Mouse (Mus musculus) midbrain, embryonic 11.5 days (tissue): ENCODE results near the gene Ttc25. TPM values are rescaled to one million over a fixed set of nuclear protein-coding genes. Genes with fewer than 3 reads are reported as not detected.

Source experiments
- ATAC-seq: fragments of 200-750 bp; cut with Nextera tagmentation; 2 replicates; pipeline ENCODE4 v1.8.0; 2017; ENCODE audit warnings: moderate TSS enrichment, moderate library complexity; ENCODE audit not compliant: low FRiP score
- DNase-seq: peaks from one replicate; pipeline ENCODE4 v3.0.0; 2015; ENCODE audit warnings: low spot score; ENCODE audit errors: missing footprints
- H3K27ac ChIP-seq: fragments of 300-500 bp; sonication (generic); 2 replicates; pipeline ENCODE4 v1.5.1; 2014; ENCODE audit warnings: low read depth, low read length
- H3K27me3 ChIP-seq: fragments of 300-500 bp; sonication (generic); 2 replicates; pipeline ENCODE4 v1.6.1; 2014; ENCODE audit warnings: mild to moderate bottlenecking, low read length, moderate library complexity, mixed read lengths; ENCODE audit not compliant: control insufficient read depth, insufficient read depth
- H3K36me3 ChIP-seq: fragments of 300-500 bp; sonication (generic); 2 replicates; pipeline ENCODE4 v1.6.1; 2014; ENCODE audit warnings: mild to moderate bottlenecking, low read length, moderate library complexity, mixed read lengths; ENCODE audit not compliant: control insufficient read depth, insufficient read depth
- H3K4me1 ChIP-seq: fragments of 300-500 bp; sonication (generic); 2 replicates; pipeline ENCODE4 v1.6.1; 2014; ENCODE audit warnings: low read length; ENCODE audit not compliant: control insufficient read depth, insufficient read depth
- H3K4me2 ChIP-seq: fragments of 300-500 bp; sonication (generic); 2 replicates; pipeline ENCODE4 v1.6.1; 2014; ENCODE audit warnings: mild to moderate bottlenecking, moderate library complexity
- H3K4me3 ChIP-seq: fragments of 300-500 bp; sonication (generic); 2 replicates; pipeline ENCODE4 v1.5.1; 2014; ENCODE audit warnings: low read depth, low read length
- H3K9ac ChIP-seq: fragments of 300-500 bp; sonication (generic); 2 replicates; pipeline ENCODE4 v1.6.1; 2014; ENCODE audit warnings: low read length
- H3K9me3 ChIP-seq: fragments of 300-500 bp; sonication (generic); 2 replicates; pipeline ENCODE4 v1.6.1; 2016; ENCODE audit warnings: low read length; ENCODE audit not compliant: control insufficient read depth
- WGBS: fragments of 180-500 bp; shearing (Covaris S2); extraction: QIAGEN DNeasy Blood & Tissue Kit; methylation state at CpG from one replicate; pipeline ENCODE4 v1.1.7; 2014; 5-methylcytosine and 5-hydroxymethylcytosine counted together
- polyA plus RNA-seq: library from polyadenylated mRNA; unstranded; fragments of >200 nt; fragmentation: Nextera tagmentation; extraction: Ambion mirVana; gene quantifications from 2 replicates; pipeline ENCODE4 v1.2.1, GENCODE M21; 2014

Gene Ttc25
- polyA plus RNA-seq, 1 experiment from 2014 or later, result 1.8 TPM

DNA sequence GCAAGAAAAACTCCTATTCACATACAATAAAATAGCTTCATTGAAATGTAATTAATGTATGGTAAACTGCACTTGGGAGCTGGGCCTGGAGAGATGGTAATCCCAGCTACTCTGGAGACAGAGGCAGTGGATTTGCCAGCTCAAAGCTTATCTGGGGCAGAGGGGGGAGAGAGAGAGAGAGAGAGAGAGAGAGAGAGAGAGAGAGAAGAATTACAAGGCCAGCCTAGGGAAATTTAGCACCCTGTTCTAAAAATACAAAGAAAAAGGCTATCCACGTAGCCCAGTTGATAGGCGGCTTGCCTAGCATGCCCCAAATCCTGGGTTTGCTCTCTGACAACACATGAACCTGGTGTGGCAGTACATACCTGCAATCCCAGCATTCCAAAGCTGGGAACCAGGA lies 3.8 kb upstream of the Ttc25 start:
- Histone ChIP-seq H3K4me3 (no peak overlapping the region), H3K4me2 (no peak overlapping the region), H3K9ac (no peak overlapping the region), H3K36me3 (no peaks in the 10 kb centered on the region), H3K9me3 (no peaks in the 10 kb centered on the region), H3K27me3 (no peaks in the 10 kb centered on the region), H3K4me1 (peaks cover 6% of the 10 kb centered on the region), H3K27ac (no peak overlapping the region)
- WGBS, result 86% methylated on average over 2 of the region's 2 CpGs
- no peak for ATAC-seq
- peak; percentile 37 for DNase-seq

DNA sequence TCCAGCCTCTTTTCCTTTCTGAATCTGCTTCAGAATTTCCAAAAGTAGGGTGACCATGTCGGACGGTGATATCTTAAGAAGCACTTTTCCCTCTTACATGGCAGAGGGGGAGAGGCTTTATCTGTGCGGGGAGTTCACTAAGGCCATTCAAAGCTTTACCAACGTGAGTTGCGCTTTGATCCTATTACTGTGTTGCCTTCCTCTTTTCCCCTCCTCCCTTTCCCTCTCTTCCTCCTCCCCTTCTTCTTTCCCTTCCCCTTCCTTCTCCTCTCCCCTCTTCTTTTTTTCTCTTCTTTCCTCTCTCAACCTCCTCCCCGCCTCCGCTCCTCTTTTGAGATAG lies 309 bp downstream of the Ttc25 start:
- peak overlapping the region; percentile 72 for H3K4me2 ChIP-seq
- peak overlapping the region; percentile 73 for H3K9ac ChIP-seq
- no peaks in the 10 kb centered on the region for H3K36me3 ChIP-seq
- peak overlapping the region; percentile 42 for H3K4me3 ChIP-seq
- peaks cover 6% of the 10 kb centered on the region for H3K4me1 ChIP-seq
- ATAC-seq, result peak; percentile 64
- H3K27me3 ChIP-seq, result no peaks in the 10 kb centered on the region
- 24% methylated on average over 7 of the region's 7 CpGs for WGBS
- no peak overlapping the region; the same call in 1 of the 2 replicates for H3K27ac ChIP-seq
- no peaks in the 10 kb centered on the region for H3K9me3 ChIP-seq
- no peak for DNase-seq

DNA sequence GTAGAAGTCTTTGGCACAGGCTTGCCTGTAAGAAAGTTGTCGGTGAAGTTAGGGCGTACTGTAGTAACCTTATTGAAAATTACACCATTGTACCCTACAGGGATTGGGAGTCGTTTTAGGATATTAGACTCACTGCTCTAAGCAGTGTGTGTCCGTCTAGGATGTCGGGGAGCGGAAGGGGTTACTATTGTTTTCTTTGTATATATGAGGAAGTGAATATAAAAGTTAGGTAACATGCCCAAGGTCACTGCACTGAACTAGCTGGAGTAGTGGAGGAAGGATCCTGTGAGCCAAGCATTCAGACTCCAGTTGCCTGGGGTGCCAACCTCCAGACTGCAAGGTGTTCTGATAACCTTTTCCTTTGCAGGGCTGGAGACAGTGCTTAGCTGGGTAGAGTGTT lies 1.5 kb downstream of the Ttc25 start:
- no peaks in the 10 kb centered on the region for H3K9me3 ChIP-seq
- DNase-seq (peak; percentile 28), ATAC-seq (no peak)
- H3K27me3 ChIP-seq, result no peaks in the 10 kb centered on the region
- no peak overlapping the region for H3K4me3 ChIP-seq
- no peak overlapping the region for H3K9ac ChIP-seq
- 87% methylated on average over 6 of the region's 6 CpGs for WGBS
- peaks cover 6% of the 10 kb centered on the region for H3K4me1 ChIP-seq
- no peaks in the 10 kb centered on the region for H3K36me3 ChIP-seq
- no peak overlapping the region for H3K4me2 ChIP-seq
- no peak overlapping the region for H3K27ac ChIP-seq

DNA sequence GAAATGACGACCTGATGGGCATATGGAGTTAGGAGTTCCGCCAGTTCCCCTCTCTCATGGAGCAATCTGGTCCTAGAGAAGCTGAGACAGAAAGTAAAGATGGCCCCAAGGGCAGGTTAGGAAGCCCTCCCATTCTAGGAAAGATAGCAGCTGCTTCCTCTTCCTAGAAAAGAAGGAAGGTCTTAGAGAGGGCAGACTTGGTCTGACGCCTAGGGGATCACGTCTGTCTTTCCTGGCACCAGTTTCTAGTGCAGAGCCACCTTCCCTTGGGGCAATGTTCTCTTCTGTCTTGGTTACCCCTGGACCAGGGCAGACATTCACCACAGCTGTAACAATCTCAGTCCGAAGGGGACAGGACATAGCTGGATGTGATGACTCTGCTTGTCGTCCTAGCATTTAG lies 2.7 kb downstream of the Ttc25 start:
- H3K27ac ChIP-seq, result no peak overlapping the region
- no peak overlapping the region for H3K9ac ChIP-seq
- H3K27me3 ChIP-seq, result no peaks in the 10 kb centered on the region
- peak; percentile 39 for DNase-seq
- no peak overlapping the region for H3K4me3 ChIP-seq
- H3K4me2 ChIP-seq, result no peak overlapping the region
- WGBS, result 81% methylated on average over 6 of the region's 6 CpGs
- no peaks in the 10 kb centered on the region for H3K9me3 ChIP-seq
- ATAC-seq, result no peak
- no peaks in the 10 kb centered on the region for H3K36me3 ChIP-seq
- H3K4me1 ChIP-seq, result peaks cover 6% of the 10 kb centered on the region

DNA sequence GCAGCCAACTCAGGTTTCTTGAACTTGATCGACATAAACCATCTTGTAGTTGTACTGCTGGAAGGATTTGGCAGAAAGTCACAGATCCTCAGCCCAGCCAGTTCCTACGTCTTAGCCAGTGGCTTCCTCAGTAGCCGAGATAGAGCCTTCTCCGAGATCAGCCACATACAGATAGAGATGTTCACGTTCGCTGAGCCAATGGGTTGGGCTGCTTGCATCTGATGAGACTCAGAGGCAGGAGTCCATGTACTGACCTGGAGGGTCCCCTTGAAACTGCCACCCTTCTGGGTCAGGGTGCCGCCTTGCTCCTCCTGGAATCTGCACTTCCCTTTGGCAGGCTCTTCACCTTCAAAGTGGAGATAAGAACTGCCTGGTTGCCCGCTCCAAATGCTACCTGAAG lies 4.1 kb downstream of the Ttc25 start:
- Histone ChIP-seq H3K4me2 (no peak overlapping the region), H3K4me1 (peaks cover 6% of the 10 kb centered on the region), H3K27ac (no peak overlapping the region), H3K9ac (no peak overlapping the region), H3K9me3 (no peaks in the 10 kb centered on the region), H3K4me3 (no peak overlapping the region), H3K27me3 (no peaks in the 10 kb centered on the region), H3K36me3 (no peaks in the 10 kb centered on the region)
- 85% methylated on average over 8 of the region's 8 CpGs for WGBS
- no peak for ATAC-seq
- DNase-seq, result peak; percentile 78

DNA sequence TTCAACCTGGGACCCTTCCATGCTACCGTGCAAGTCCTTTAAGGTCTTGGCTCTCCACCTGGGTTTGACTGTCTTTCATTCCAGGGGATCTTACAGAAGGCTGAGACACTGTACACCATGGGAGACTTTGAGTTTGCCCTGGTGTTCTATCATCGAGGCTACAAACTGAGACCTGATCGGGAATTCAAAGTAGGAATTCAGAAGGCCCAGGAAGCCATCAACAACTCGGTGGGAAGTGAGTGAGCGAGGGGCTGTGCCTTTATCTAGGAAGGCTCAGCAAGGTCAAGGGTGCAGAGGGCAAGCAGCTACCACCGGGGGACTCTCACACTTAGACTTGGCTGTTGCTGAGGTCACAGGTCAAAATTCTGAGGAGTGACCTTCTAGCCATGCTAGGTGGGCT lies 4.7 kb downstream of the Ttc25 start:
- Histone ChIP-seq H3K27me3 (no peaks in the 10 kb centered on the region), H3K9ac (no peak overlapping the region), H3K4me1 (peaks cover 2% of the 10 kb centered on the region), H3K36me3 (no peaks in the 10 kb centered on the region), H3K27ac (no peak overlapping the region), H3K4me3 (no peak overlapping the region), H3K4me2 (no peak overlapping the region), H3K9me3 (no peaks in the 10 kb centered on the region)
- DNase-seq (peak; percentile 14), ATAC-seq (no peak)
- 72% methylated on average over 6 of the region's 6 CpGs for WGBS

DNA sequence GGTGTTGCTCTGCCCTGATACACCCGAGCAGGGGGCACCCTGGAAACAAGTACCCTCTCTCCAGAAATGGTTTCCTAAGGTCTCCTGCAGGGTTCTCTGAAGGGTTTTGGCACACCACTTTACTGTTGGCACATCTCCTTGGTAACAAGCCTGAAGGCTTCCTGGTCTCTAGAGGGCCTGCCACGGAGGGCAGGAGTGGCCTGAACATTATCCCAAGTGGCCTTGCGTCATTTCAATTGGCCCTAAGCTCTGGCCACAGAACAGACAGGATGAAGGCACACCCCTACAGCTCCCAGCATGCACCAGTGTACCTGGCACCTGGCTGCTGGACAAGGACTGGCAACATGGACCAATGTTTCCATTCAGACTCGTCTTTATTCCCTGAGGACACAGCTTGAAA lies 7.4 kb downstream of the Ttc25 start:
- H3K27me3 ChIP-seq, result no peaks in the 10 kb centered on the region
- WGBS, result 78% methylated on average over 4 of the region's 4 CpGs
- H3K4me1 ChIP-seq, result no peaks in the 10 kb centered on the region
- no peak overlapping the region for H3K4me3 ChIP-seq
- DNase-seq (peak; percentile 17), ATAC-seq (no peak)
- no peaks in the 10 kb centered on the region for H3K9me3 ChIP-seq
- no peaks in the 10 kb centered on the region for H3K36me3 ChIP-seq
- H3K27ac ChIP-seq, result no peak overlapping the region
- no peak overlapping the region for H3K9ac ChIP-seq
- H3K4me2 ChIP-seq, result no peak overlapping the region

DNA sequence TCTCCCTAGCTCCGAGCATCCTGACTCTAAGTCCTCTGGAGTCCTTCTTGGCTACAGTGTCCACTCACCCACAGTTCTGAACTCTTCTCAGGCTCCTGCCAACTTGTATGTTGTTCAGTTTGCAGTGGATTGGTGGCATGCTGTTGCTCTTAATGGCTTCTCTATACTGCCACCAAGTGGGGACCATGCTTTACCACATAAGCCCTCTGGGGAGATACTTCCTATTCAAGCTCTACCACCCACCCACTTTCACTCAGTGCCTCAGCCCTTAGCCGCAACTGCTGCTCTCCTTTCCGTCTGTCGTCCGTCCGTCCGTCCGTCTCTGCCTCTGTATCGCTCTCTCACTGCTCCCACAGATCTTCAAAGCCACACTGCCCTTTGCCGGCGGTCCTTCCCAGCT lies 10.2 kb downstream of the Ttc25 start:
- no peaks in the 10 kb centered on the region for H3K27me3 ChIP-seq
- peaks cover 3% of the 10 kb centered on the region; the same call in 1 of the 2 replicates for H3K4me1 ChIP-seq
- peak; percentile 90 for DNase-seq
- H3K9me3 ChIP-seq, result no peaks in the 10 kb centered on the region
- 21% methylated on average over 11 of the region's 11 CpGs for WGBS
- H3K27ac ChIP-seq, result no peak overlapping the region
- H3K9ac ChIP-seq, result no peak overlapping the region; the same call in 1 of the 2 replicates
- H3K4me2 ChIP-seq, result peak overlapping the region; percentile 10; the same call in 1 of the 2 replicates
- no peak for ATAC-seq
- no peak overlapping the region for H3K4me3 ChIP-seq
- no peaks in the 10 kb centered on the region for H3K36me3 ChIP-seq

DNA sequence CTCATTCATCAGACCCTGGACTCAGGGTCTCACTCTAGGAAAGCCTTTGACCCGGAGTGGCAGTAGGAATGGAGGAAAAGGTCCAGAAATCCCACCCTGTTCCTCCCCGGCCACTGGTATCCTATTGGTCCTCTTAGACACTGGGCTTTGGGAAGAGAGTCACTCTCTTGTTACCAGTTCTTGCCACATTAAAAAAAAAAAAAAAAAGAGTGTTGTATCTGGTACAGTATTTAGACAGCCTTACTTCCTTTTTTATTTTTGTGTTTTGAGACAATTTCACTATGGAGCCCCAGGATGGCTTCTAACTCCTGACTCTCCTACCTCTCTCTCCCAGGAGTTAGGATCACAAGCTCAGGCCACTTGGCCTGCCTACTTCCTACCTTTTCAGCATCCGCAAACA lies 12.2 kb downstream of the Ttc25 start:
- Histone ChIP-seq H3K4me2 (no peak overlapping the region), H3K27ac (no peak overlapping the region), H3K36me3 (no peaks in the 10 kb centered on the region), H3K4me3 (no peak overlapping the region), H3K9ac (no peak overlapping the region), H3K4me1 (peaks cover 3% of the 10 kb centered on the region; the same call in 1 of the 2 replicates), H3K27me3 (no peaks in the 10 kb centered on the region), H3K9me3 (no peaks in the 10 kb centered on the region)
- ATAC-seq, result no peak
- 82% methylated on average over 3 of the region's 3 CpGs for WGBS
- DNase-seq, result no peak

DNA sequence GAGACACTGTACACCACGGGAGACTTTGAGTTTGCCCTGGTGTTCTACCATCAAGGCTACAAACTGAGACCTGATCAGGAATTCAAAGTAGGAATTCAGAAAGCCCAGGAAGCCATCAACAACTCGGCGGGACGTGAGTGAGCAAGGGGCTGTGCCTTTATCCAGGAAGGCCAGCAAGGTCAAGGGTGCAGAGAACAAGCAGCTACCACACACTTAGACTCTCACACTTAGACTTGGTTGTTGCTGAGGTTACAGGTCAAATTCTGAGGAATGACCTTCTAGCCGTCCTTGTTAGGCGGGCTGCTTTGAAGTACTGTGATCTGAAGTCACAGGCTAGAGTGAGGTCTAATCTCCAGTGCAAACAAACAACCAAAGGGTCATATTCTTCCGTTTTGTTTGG lies 14.1 kb downstream of the Ttc25 start:
- DNase-seq (peak; percentile 77), ATAC-seq (no peak)
- no peak overlapping the region for H3K4me2 ChIP-seq
- H3K27ac ChIP-seq, result no peak overlapping the region
- H3K9ac ChIP-seq, result no peak overlapping the region
- H3K27me3 ChIP-seq, result no peaks in the 10 kb centered on the region
- H3K9me3 ChIP-seq, result no peaks in the 10 kb centered on the region
- no peak overlapping the region for H3K4me3 ChIP-seq
- 48% methylated on average over 7 of the region's 7 CpGs for WGBS
- H3K36me3 ChIP-seq, result no peaks in the 10 kb centered on the region
- peaks cover 3% of the 10 kb centered on the region; the same call in 1 of the 2 replicates for H3K4me1 ChIP-seq
